Mouse (Mus musculus) forebrain, postnatal 0 days (tissue): Measurements from ENCODE around the gene Dhrs9. TPM values are rescaled to one million over a fixed set of nuclear protein-coding genes. Genes with fewer than 3 reads are reported as not detected.

ENCODE experiments used
- ATAC-seq: fragments of 200-750 bp; cut with Nextera tagmentation; 2 replicates; pipeline ENCODE4 v1.8.0; 2017; ENCODE audit warnings: mild to moderate bottlenecking, moderate library complexity
- DNase-seq: peaks from one replicate; pipeline ENCODE4 v3.0.0-alpha.2; 2015
- H3K27ac ChIP-seq: fragments of 300-500 bp; sonication (generic); 2 replicates; pipeline ENCODE4 v1.5.1; 2014; ENCODE audit warnings: low read depth, mild to moderate bottlenecking, antibody characterized with exemption, low read length, moderate library complexity, mixed read lengths
- H3K27me3 ChIP-seq: fragments of 300-500 bp; sonication (generic); 2 replicates; pipeline ENCODE4 v1.6.1; 2014; ENCODE audit warnings: mild to moderate bottlenecking, low read length, mixed read lengths; ENCODE audit not compliant: insufficient read depth
- H3K36me3 ChIP-seq: fragments of 300-500 bp; sonication (generic); 2 replicates; pipeline ENCODE4 v1.6.1; 2014; ENCODE audit warnings: mild to moderate bottlenecking, moderate library complexity; ENCODE audit not compliant: insufficient read depth
- H3K4me1 ChIP-seq: fragments of 300-500 bp; sonication (generic); 2 replicates; pipeline ENCODE4 v1.6.1; 2014; ENCODE audit warnings: antibody characterized with exemption; ENCODE audit not compliant: insufficient read depth
- H3K4me2 ChIP-seq: fragments of 300-500 bp; sonication (generic); 2 replicates; pipeline ENCODE4 v1.6.1; 2014; ENCODE audit warnings: low read depth, mild to moderate bottlenecking, moderate library complexity
- H3K4me3 ChIP-seq: fragments of 300-500 bp; sonication (generic); 2 replicates; pipeline ENCODE4 v1.5.1; 2014; ENCODE audit warnings: low read depth, low read length, mixed read lengths
- H3K9ac ChIP-seq: fragments of 300-500 bp; sonication (generic); 2 replicates; pipeline ENCODE4 v1.6.1; 2014; ENCODE audit warnings: mild to moderate bottlenecking
- H3K9me3 ChIP-seq: fragments of 300-500 bp; sonication (generic); 2 replicates; pipeline ENCODE4 v1.6.1; 2016; ENCODE audit warnings: low read length
- CTCF ChIP-seq: sonication (generic); IDR thresholded peaks from 2 replicates; pipeline ENCODE4 v1.5.1; 2016; ENCODE audit warnings: antibody characterized with exemption, control low read depth, low read depth
- WGBS: fragments of 180-500 bp; shearing (Covaris S2); extraction: QIAGEN DNeasy Blood & Tissue Kit; methylation state at CpG from one replicate; pipeline ENCODE4 v1.1.7; 2014; 5-methylcytosine and 5-hydroxymethylcytosine counted together
- polyA plus RNA-seq: library from polyadenylated mRNA; unstranded; fragments of >200 nt; fragmentation: Nextera tagmentation; extraction: Ambion mirVana; gene quantifications from 2 replicates; pipeline ENCODE4 v1.2.1, GENCODE M21; 2015
- total RNA-seq: library from RNA; depleted of rRNA; stranded (reverse); fragments of >200 nt; gene quantifications from 2 replicates; pipeline ENCODE4 v1.2.3, GENCODE M21; 2014

The Dhrs9 gene
- total and polyA plus RNA-seq, 2 experiments from 2014 or later = not detected

GRCm38 (mm10) chr2:69418294-69418881 lies 38.1 kb downstream of the Dhrs9 start:
- Histone ChIP-seq H3K4me2 (peak overlapping the region; percentile 8; the same call in 1 of the 2 replicates), H3K4me1 (peaks cover 8% of the 10 kb centered on the region; the same call in 1 of the 2 replicates), H3K9ac (no peak overlapping the region), H3K27ac (peak overlapping the region; percentile 74), H3K9me3 (no peaks in the 10 kb centered on the region), H3K36me3 (no peaks in the 10 kb centered on the region), H3K27me3 (no peaks in the 10 kb centered on the region), H3K4me3 (no peak overlapping the region)
- ATAC-seq (peak; percentile 92), DNase-seq (peak; percentile 36)
- WGBS = 4% methylated on average over 11 of the region's 11 CpGs
- no peak for TF ChIP-seq CTCF

DNA sequence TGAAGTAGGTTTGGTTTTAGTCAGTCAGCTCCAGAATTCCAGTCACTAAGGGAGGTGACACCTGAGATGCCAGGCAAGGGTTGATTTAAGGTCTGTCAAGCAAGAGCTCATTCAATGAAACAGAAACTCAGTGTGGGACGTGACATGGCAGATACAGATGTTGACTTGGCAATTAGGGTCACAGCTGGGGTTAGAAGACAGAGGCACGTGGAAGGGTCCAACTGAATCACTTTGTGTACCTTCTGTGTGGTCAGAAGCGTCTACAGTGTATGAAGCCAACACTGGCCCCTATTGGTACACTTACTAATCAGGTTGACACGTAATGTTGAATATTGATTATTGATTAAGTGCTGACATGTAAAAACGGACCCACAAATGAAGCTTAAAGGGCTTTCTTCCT lies 44.6 kb downstream of the Dhrs9 start:
- no peak for DNase-seq
- 79% methylated on average over 5 of the region's 5 CpGs for WGBS
- H3K9ac ChIP-seq = no peak overlapping the region
- no peaks in the 10 kb centered on the region for H3K27me3 ChIP-seq
- H3K4me3 ChIP-seq = no peak overlapping the region
- no peaks in the 10 kb centered on the region for H3K36me3 ChIP-seq
- H3K9me3 ChIP-seq = no peaks in the 10 kb centered on the region
- no peak overlapping the region for H3K4me2 ChIP-seq
- TF ChIP-seq CTCF = no peak
- H3K27ac ChIP-seq = no peak overlapping the region
- H3K4me1 ChIP-seq = no peaks in the 10 kb centered on the region
- ATAC-seq = no peak

- no peaks in the 10 kb centered on the region for H3K9me3 ChIP-seq
- TF ChIP-seq CTCF = no peak
Observed at GRCm38 (mm10) chr2:69426081-69426480, 45.8 kb downstream of the Dhrs9 start.

DNA sequence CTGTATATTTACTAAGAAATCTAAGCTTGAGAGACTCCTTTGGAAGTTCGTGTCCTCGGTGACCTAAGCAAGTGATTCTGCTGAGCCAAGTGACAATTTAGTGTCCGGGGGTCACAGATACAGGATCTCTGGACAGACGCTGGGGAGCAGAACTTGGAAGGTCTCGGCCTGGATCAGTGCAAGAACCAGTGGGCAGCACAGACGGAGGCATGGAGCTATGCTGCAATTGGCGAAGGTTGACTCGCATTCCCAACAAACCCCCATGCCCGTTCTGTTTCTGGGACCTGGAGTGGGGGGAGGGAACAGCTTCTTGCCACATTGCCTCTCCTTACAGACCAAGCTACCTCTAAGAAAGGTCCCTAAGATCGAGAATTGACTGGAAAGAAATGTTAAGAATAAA lies 46.9 kb downstream of the Dhrs9 start:
- Histone ChIP-seq H3K27me3 (no peaks in the 10 kb centered on the region), H3K9me3 (no peaks in the 10 kb centered on the region), H3K27ac (no peak overlapping the region), H3K4me1 (no peaks in the 10 kb centered on the region), H3K4me2 (no peak overlapping the region), H3K9ac (no peak overlapping the region), H3K4me3 (no peak overlapping the region), H3K36me3 (no peaks in the 10 kb centered on the region)
- ATAC-seq = no peak
- 91% methylated on average over 10 of the region's 10 CpGs for WGBS
- DNase-seq = no peak
- no peak for TF ChIP-seq CTCF

More at GRCm38 (mm10) chr2:69426081-69426480, 45.8 kb downstream of the Dhrs9 start:
- Histone ChIP-seq H3K27ac (no peak overlapping the region), H3K4me2 (no peak overlapping the region), H3K27me3 (no peaks in the 10 kb centered on the region), H3K4me3 (no peak overlapping the region), H3K4me1 (no peaks in the 10 kb centered on the region), H3K9ac (no peak overlapping the region), H3K36me3 (no peaks in the 10 kb centered on the region)
- no peak for ATAC-seq
- 100% methylated on average over 1 of the region's 1 CpGs for WGBS
- DNase-seq = no peak

- DNase-seq (peak; percentile 74), ATAC-seq (peak; percentile 29; the same call in 1 of the 2 replicates)
- Histone ChIP-seq H3K9me3 (no peaks in the 10 kb centered on the region), H3K4me2 (no peak overlapping the region), H3K27me3 (no peaks in the 10 kb centered on the region), H3K36me3 (no peaks in the 10 kb centered on the region), H3K4me3 (no peak overlapping the region), H3K27ac (no peak overlapping the region), H3K9ac (no peak overlapping the region), H3K4me1 (no peaks in the 10 kb centered on the region)
- peak; percentile 79 for TF ChIP-seq CTCF
- 31% methylated on average over 3 of the region's 3 CpGs for WGBS
Observed at GRCm38 (mm10) chr2:69428116-69428515, 47.9 kb downstream of the Dhrs9 start.

- Histone ChIP-seq H3K27me3 (no peaks in the 10 kb centered on the region), H3K4me1 (no peaks in the 10 kb centered on the region), H3K36me3 (no peaks in the 10 kb centered on the region), H3K9ac (no peak overlapping the region), H3K27ac (no peak overlapping the region), H3K4me3 (no peak overlapping the region), H3K4me2 (no peak overlapping the region), H3K9me3 (no peaks in the 10 kb centered on the region)
- ATAC-seq = no peak
- TF ChIP-seq CTCF = no peak
- DNase-seq = no peak
- 62% methylated on average over 3 of the region's 3 CpGs for WGBS
Observed at GRCm38 (mm10) chr2:69441656-69442055, 61.4 kb downstream of the Dhrs9 start.

- H3K27me3 ChIP-seq = no peaks in the 10 kb centered on the region
- no peak overlapping the region for H3K4me2 ChIP-seq
- no peak overlapping the region for H3K9ac ChIP-seq
- H3K9me3 ChIP-seq = no peaks in the 10 kb centered on the region
- no peak for TF ChIP-seq CTCF
- H3K4me3 ChIP-seq = no peak overlapping the region
- no peaks in the 10 kb centered on the region for H3K4me1 ChIP-seq
- no peaks in the 10 kb centered on the region for H3K36me3 ChIP-seq
- ATAC-seq (peak; percentile 90), DNase-seq (peak; percentile 61)
- no peak overlapping the region for H3K27ac ChIP-seq
- 71% methylated on average over 4 of the region's 4 CpGs for WGBS
Observed at GRCm38 (mm10) chr2:69445896-69446472, 65.7 kb downstream of the Dhrs9 start.
